Mouse (Mus musculus) liver, embryonic 13.5 days (tissue): ENCODE data around the gene Fbln1. TPM values are rescaled to one million over a fixed set of nuclear protein-coding genes. Genes with fewer than 3 reads are reported as not detected.
A peak's percentile ranks its signal among the peaks of the same experiment; 100 is the strongest.

Experiments used
- ATAC-seq: fragments of 200-750 bp; cut with Nextera tagmentation; 2 replicates; pipeline ENCODE4 v1.8.0; 2017; ENCODE audit warnings: low read depth, mild to moderate bottlenecking, moderate number of reproducible peaks, moderate library complexity
- DNase-seq: peaks from one replicate; pipeline ENCODE4 v3.0.0; 2022
- H3K27ac ChIP-seq: fragments of 300-500 bp; sonication (generic); 2 replicates; pipeline ENCODE4 v1.5.1; 2015; ENCODE audit warnings: moderate library complexity, mild to moderate bottlenecking, inconsistent platforms
- H3K27me3 ChIP-seq: fragments of 300-500 bp; sonication (generic); 2 replicates; pipeline ENCODE4 v1.6.1; 2015; ENCODE audit warnings: mild to moderate bottlenecking, inconsistent platforms
- H3K36me3 ChIP-seq: fragments of 300-500 bp; sonication (generic); 2 replicates; pipeline ENCODE4 v1.6.1; 2015; ENCODE audit warnings: mild to moderate bottlenecking, inconsistent platforms
- H3K4me1 ChIP-seq: fragments of 300-500 bp; sonication (generic); replicated peaks from 2 replicates; pipeline ENCODE4 v1.6.1; 2015; ENCODE audit warnings: inconsistent platforms
- H3K4me2 ChIP-seq: fragments of 300-500 bp; sonication (generic); 2 replicates; pipeline ENCODE4 v1.6.1; 2015; ENCODE audit warnings: inconsistent platforms, mild to moderate bottlenecking, moderate library complexity
- H3K4me3 ChIP-seq: fragments of 300-500 bp; sonication (generic); replicated peaks from 2 replicates; pipeline ENCODE4 v1.5.1; 2015; ENCODE audit warnings: mild to moderate bottlenecking, inconsistent platforms
- H3K9ac ChIP-seq: fragments of 300-500 bp; sonication (generic); 2 replicates; pipeline ENCODE4 v1.6.1; 2015; ENCODE audit warnings: mild to moderate bottlenecking, inconsistent platforms
- H3K9me3 ChIP-seq: fragments of 300-500 bp; sonication (generic); replicated peaks from 2 replicates; pipeline ENCODE4 v1.6.1; 2016; ENCODE audit warnings: inconsistent platforms
- WGBS: fragments of 180-500 bp; shearing (Covaris S2); methylation state at CpG from one replicate; pipeline ENCODE4 v1.1.7; 2015; ENCODE audit not compliant: insufficient replicate concordance; 5-methylcytosine and 5-hydroxymethylcytosine counted together
- polyA plus RNA-seq: library from polyadenylated mRNA; unstranded; fragments of >200 nt; fragmentation: Nextera tagmentation; extraction: Ambion mirVana; gene quantifications from 2 replicates; pipeline ENCODE4 v1.2.1, GENCODE M21; 2015

The Fbln1 gene
- polyA plus RNA-seq, 1 experiment from 2014 or later: 10.4 TPM

DNA sequence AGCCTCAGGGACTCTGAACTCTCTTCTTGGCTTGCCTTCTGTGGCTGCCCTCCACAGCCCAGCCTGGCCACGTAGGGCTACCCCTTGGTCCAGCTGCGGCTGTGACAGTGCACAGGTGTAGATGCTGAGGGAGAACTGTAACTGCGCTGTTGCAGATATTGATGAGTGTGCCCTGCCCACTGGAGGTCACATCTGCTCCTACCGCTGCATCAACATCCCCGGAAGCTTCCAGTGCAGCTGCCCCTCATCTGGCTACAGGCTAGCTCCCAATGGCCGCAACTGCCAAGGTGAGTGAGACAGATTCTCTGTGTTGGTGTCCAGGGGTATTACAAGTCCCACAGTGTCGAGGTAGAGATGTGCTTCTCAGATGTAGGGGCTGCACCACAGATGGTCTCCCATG, 36.1 kb downstream of the Fbln1 start:
- H3K4me1 ChIP-seq: no peaks in the 10 kb centered on the region
- H3K4me3 ChIP-seq: no peak overlapping the region
- H3K36me3 ChIP-seq: peaks cover 3% of the 10 kb centered on the region; the same call in 1 of the 2 replicates
- DNase-seq: no peak
- no peaks in the 10 kb centered on the region for H3K9me3 ChIP-seq
- WGBS: 80% methylated on average over 7 of the region's 7 CpGs
- no peak for ATAC-seq
- no peak overlapping the region for H3K9ac ChIP-seq
- H3K4me2 ChIP-seq: no peak overlapping the region
- no peaks in the 10 kb centered on the region for H3K27me3 ChIP-seq
- H3K27ac ChIP-seq: no peak overlapping the region

DNA sequence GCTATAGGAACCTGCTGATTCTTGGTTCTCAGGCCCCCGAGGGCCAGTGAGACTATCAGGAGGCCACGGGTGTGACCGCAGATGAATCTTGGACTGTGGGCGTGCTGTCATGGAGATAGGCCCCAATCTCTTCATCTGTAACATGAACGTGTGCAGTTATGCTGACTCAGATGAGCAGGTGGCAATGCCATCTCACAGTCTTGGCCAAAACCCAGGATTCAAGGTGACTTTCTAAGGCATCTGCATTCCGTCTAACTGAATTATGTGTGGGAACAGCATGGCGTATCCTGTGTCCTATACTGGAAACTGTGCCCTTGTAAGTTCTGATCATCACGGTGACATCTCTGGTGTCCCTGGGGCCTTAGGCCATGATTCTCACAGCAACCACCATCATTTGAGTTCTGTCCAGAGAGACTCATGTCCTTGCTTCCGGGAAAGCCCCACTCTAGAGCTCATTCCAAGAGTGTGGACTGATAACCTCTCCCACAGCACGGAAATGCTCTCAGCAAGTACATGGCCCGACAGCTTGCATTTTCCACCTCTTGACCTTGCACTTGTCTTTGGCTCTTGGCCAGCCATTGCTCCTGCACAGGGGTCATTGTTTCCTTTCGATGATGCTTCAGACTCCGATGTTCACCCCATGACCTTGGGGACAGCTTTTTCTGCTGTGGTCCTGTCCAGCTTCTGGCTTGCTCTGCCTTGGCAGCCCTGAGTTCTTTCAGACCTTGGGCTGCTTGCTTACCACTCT, 38.8 kb downstream of the Fbln1 start:
- no peak overlapping the region for H3K4me3 ChIP-seq
- H3K27ac ChIP-seq: no peak overlapping the region
- peaks cover 3% of the 10 kb centered on the region; the same call in 1 of the 2 replicates for H3K36me3 ChIP-seq
- H3K9ac ChIP-seq: no peak overlapping the region
- no peak overlapping the region for H3K4me2 ChIP-seq
- no peak for ATAC-seq
- no peak for DNase-seq
- 69% methylated on average over 13 of the region's 13 CpGs for WGBS
- no peaks in the 10 kb centered on the region for H3K9me3 ChIP-seq
- no peaks in the 10 kb centered on the region for H3K4me1 ChIP-seq
- no peaks in the 10 kb centered on the region for H3K27me3 ChIP-seq

DNA sequence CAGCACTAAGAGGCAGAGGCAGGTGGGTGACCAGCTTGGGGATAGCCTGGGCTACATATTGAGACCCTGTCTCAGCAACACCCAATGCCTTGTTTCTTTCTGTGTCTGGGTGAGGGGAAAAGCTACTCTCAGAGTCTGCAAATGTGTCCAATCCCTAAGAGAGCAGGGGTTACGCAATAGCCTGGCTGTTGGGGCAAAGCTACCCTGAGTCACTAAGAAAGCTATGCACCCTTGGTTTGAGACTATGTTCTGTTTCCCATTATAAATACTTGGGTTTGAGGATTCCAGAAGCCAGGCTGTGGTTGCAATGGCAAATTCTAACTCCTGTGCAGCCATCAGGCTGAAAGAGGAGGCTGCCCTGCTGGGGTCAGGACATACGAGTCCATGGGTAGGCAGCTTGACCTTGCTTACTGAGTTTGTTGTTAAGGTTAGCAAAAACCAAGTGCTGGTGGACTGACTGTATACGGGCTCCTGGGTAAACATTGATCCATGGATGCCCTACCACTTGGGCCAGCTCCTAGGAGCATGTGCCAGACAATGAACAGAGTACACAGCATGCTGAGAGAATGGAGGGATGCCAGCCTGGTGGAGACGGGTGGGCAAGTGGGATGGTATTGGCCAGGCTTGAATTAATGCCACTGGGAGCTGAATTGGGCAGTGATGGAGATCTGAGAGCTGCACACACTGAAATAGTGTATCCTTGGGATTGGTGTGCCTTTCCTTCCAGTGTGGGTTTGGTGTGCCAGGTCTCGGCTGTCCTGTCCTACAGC, 39.7 kb downstream of the Fbln1 start:
- 62% methylated on average over 5 of the region's 5 CpGs for WGBS
- no peaks in the 10 kb centered on the region for H3K9me3 ChIP-seq
- H3K4me3 ChIP-seq: no peak overlapping the region
- H3K27ac ChIP-seq: no peak overlapping the region
- H3K4me1 ChIP-seq: no peaks in the 10 kb centered on the region
- no peaks in the 10 kb centered on the region for H3K36me3 ChIP-seq
- DNase-seq (no peak), ATAC-seq (no peak)
- no peak overlapping the region for H3K9ac ChIP-seq
- H3K4me2 ChIP-seq: no peak overlapping the region
- H3K27me3 ChIP-seq: no peaks in the 10 kb centered on the region

- no peaks in the 10 kb centered on the region for H3K9me3 ChIP-seq
- H3K27ac ChIP-seq: no peak overlapping the region
- no peaks in the 10 kb centered on the region for H3K4me1 ChIP-seq
- no peak overlapping the region for H3K9ac ChIP-seq
- WGBS: 77% methylated on average over 5 of the region's 5 CpGs
- no peak overlapping the region for H3K4me3 ChIP-seq
- no peak overlapping the region for H3K4me2 ChIP-seq
- ATAC-seq (no peak), DNase-seq (no peak)
- no peaks in the 10 kb centered on the region for H3K36me3 ChIP-seq
- H3K27me3 ChIP-seq: no peaks in the 10 kb centered on the region
These were observed 40.3 kb downstream of the Fbln1 start for GRCm38 (mm10) chr15:85246016-85246415.

DNA sequence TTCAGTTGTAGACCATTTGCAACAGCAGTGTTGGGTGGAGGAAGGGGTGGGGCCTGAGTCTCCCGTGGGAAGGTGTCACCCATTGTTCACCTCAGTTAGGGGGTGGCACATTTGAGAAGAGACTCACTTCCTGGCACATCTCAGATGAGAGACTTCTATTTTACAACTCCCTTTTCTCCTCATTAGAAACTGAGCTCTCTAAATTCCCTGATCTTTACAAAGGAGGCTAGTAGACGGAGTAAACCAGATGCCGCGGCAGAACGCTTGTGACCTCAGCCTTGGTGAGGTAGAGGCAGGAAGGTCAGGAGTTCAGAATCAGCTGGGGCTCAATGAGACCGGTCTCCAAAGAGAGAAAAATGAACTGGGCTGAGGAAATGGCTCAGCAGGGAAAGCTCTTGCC, 41.2 kb downstream of the Fbln1 start:
- H3K9me3 ChIP-seq: no peaks in the 10 kb centered on the region
- H3K27ac ChIP-seq: no peak overlapping the region
- no peaks in the 10 kb centered on the region for H3K27me3 ChIP-seq
- no peak overlapping the region for H3K9ac ChIP-seq
- 54% methylated on average over 6 of the region's 6 CpGs for WGBS
- ATAC-seq: no peak
- H3K36me3 ChIP-seq: no peaks in the 10 kb centered on the region
- H3K4me1 ChIP-seq: no peaks in the 10 kb centered on the region
- DNase-seq: no peak
- no peak overlapping the region for H3K4me3 ChIP-seq
- no peak overlapping the region for H3K4me2 ChIP-seq

DNA sequence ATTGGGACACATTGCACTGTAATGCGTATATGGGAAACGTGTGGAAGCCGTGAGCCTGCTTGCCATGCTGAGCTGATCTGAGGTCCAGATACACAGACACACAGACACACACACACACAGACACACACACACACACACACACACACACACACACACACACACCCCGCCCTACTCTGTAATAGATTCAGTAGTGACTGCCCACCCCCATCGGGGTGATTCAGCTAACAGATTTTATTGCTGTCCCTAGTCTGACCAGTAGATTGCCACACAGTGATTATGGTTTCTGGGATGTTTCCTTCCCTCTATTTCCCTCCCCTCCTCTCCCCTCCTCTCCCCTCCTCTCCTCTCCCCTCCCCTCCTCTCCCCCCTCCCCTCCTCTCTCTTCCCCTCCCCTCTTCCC, 42.6 kb downstream of the Fbln1 start:
- Histone ChIP-seq H3K27me3 (no peaks in the 10 kb centered on the region), H3K9ac (no peak overlapping the region), H3K27ac (no peak overlapping the region), H3K4me3 (no peak overlapping the region), H3K4me2 (no peak overlapping the region), H3K9me3 (no peaks in the 10 kb centered on the region), H3K36me3 (no peaks in the 10 kb centered on the region), H3K4me1 (no peaks in the 10 kb centered on the region)
- WGBS: 68% methylated on average over 5 of the region's 5 CpGs
- DNase-seq (no peak), ATAC-seq (no peak)

DNA sequence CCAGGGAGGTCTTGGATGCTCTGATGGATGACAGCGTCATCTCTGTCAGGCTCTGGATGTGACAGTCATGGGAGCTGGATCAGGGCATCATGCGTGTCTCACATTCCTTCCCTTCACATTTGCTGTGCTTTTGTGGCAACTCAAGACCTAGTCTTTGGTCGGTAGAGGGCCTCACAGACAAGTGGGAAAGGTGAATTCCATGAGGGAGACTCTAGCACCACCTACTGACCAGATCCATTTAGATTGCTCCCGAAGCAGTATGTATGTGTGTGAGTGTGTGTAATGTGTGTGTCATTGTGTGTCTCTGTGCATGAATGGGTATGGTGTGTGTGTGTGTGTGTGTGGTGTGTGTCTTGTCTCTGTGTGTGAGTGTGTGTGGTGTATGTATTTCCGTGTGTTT, 43.5 kb downstream of the Fbln1 start:
- H3K9me3 ChIP-seq: no peaks in the 10 kb centered on the region
- H3K9ac ChIP-seq: no peak overlapping the region
- 51% methylated on average over 5 of the region's 5 CpGs for WGBS
- no peak overlapping the region for H3K27ac ChIP-seq
- no peaks in the 10 kb centered on the region for H3K36me3 ChIP-seq
- no peak overlapping the region for H3K4me3 ChIP-seq
- H3K27me3 ChIP-seq: no peaks in the 10 kb centered on the region
- no peak for ATAC-seq
- no peak overlapping the region for H3K4me2 ChIP-seq
- H3K4me1 ChIP-seq: no peaks in the 10 kb centered on the region
- DNase-seq: no peak

- H3K27me3 ChIP-seq: no peaks in the 10 kb centered on the region
- ATAC-seq: no peak
- 44% methylated on average over 2 of the region's 2 CpGs for WGBS
- no peak for DNase-seq
- H3K4me3 ChIP-seq: no peak overlapping the region
- no peaks in the 10 kb centered on the region for H3K9me3 ChIP-seq
- H3K9ac ChIP-seq: no peak overlapping the region
- H3K4me2 ChIP-seq: no peak overlapping the region
- no peaks in the 10 kb centered on the region for H3K4me1 ChIP-seq
- H3K36me3 ChIP-seq: no peaks in the 10 kb centered on the region
- H3K27ac ChIP-seq: no peak overlapping the region
These were observed 44.7 kb downstream of the Fbln1 start for GRCm38 (mm10) chr15:85250436-85250835.

GRCm38 (mm10) chr15:85252476-85252875, 46.7 kb downstream of the Fbln1 start:
- no peak overlapping the region for H3K4me2 ChIP-seq
- H3K9ac ChIP-seq: no peak overlapping the region
- no peaks in the 10 kb centered on the region for H3K27me3 ChIP-seq
- H3K4me3 ChIP-seq: no peak overlapping the region
- 73% methylated on average over 6 of the region's 6 CpGs for WGBS
- H3K27ac ChIP-seq: no peak overlapping the region
- ATAC-seq (no peak), DNase-seq (no peak)
- no peaks in the 10 kb centered on the region for H3K36me3 ChIP-seq
- no peaks in the 10 kb centered on the region for H3K4me1 ChIP-seq
- no peaks in the 10 kb centered on the region for H3K9me3 ChIP-seq

DNA sequence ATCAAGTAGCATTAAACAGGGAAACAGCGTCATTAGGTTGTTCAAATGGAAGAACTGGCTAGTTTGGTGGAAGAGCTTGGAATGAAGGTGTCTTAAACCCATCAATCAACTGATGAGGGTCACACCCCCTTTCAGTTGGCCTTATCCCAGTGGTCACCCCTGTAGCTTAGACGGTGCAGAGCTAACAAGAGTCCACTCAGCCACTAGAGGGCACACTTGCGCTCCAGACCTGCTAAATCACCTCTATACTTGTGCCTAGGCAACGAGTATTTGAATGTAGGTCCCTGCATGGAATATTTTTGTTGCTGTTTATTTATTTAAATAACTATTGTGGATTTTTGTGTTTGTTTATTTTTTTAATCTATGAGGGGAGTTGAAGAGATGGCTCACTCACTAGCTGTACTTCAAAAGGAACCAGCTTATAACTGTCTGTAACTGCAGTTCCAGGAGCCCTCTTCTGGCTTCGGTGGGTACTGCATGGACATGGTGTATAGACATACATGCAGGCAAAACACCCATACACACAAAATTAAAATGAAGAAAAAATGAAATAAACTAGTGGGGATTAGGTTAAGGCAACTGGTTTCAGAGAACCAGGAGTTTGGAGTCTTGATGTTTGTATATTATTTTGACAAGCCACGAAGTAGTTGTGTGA, 52.2 kb downstream of the Fbln1 start:
- no peaks in the 10 kb centered on the region for H3K9me3 ChIP-seq
- no peak overlapping the region for H3K27ac ChIP-seq
- no peak overlapping the region for H3K9ac ChIP-seq
- WGBS: 53% methylated on average over 6 of the region's 6 CpGs
- H3K27me3 ChIP-seq: no peaks in the 10 kb centered on the region
- peak; percentile 11 for DNase-seq
- no peaks in the 10 kb centered on the region for H3K36me3 ChIP-seq
- H3K4me3 ChIP-seq: no peak overlapping the region
- no peak overlapping the region for H3K4me2 ChIP-seq
- no peak for ATAC-seq
- H3K4me1 ChIP-seq: no peaks in the 10 kb centered on the region

- no peaks in the 10 kb centered on the region for H3K27me3 ChIP-seq
- H3K9ac ChIP-seq: no peak overlapping the region
- no peaks in the 10 kb centered on the region for H3K4me1 ChIP-seq
- ATAC-seq: no peak
- H3K4me2 ChIP-seq: no peak overlapping the region
- H3K36me3 ChIP-seq: no peaks in the 10 kb centered on the region
- no peak for DNase-seq
- 60% methylated on average over 5 of the region's 5 CpGs for WGBS
- H3K4me3 ChIP-seq: no peak overlapping the region
- H3K9me3 ChIP-seq: no peaks in the 10 kb centered on the region
- no peak overlapping the region for H3K27ac ChIP-seq
These were observed 57.1 kb downstream of the Fbln1 start for GRCm38 (mm10) chr15:85262805-85263204.
